Mouse (Mus musculus): ENCODE data around the gene Fgfr1op. TPM values are rescaled to one million over a fixed set of nuclear protein-coding genes. Genes with fewer than 3 reads are reported as not detected.
"Not testable (repeated sequence)": the region's sequence is repeated elsewhere in the genome, so short reads cannot be mapped to it uniquely, and the experiment has no call there.

The Fgfr1op gene
- polyA plus RNA-seq, 1 experiment from 2014 or later, result 30.8 TPM

GRCm38 (mm10) chr17:8147439-8148316 lies 17.6 kb upstream of the Fgfr1op start, which contains the start of the genes Gm49673 and Rnaset2a:
TSS of gene Gm49673 (minus strand) at chr17:8147788.
TSS of gene Rnaset2a (minus strand) at chr17:8148097.
- not testable (repeated sequence) for H3K36me3 ChIP-seq; H3K27me3 ChIP-seq (ENCODE audit: insufficient read depth, poor library complexity, severe bottlenecking); H3K9me3 ChIP-seq; H3K4me1 ChIP-seq
- Histone ChIP-seq H3K27ac (peak within 1 kb of the TSS; percentile 79; the same call in 1 of the 2 replicates), H3K4me3 (peak within 1 kb of the TSS; percentile 59)
- under 1% methylated on average over 47 of the region's 67 CpGs for WGBS
- peak; percentile 76 for DNase-seq (ENCODE audit: low spot score)

GRCm38 (mm10) chr17:8155010-8155409 lies 10.3 kb upstream of the Fgfr1op start:
- H3K27ac ChIP-seq, H3K9me3 ChIP-seq: not testable (repeated sequence)
- 76% methylated on average over 7 of the region's 7 CpGs for WGBS

GRCm38 (mm10) chr17:8155982-8156381 lies 9.3 kb upstream of the Fgfr1op start:
- not testable (repeated sequence) for H3K27ac ChIP-seq

More at GRCm38 (mm10) chr17:8155010-8155409, 10.3 kb upstream of the Fgfr1op start:
- not testable (repeated sequence) for DNase-seq (ENCODE audit: low spot score); H3K4me3 ChIP-seq; H3K4me1 ChIP-seq; H3K36me3 ChIP-seq; H3K27me3 ChIP-seq (ENCODE audit: insufficient read depth, poor library complexity, severe bottlenecking)

GRCm38 (mm10) chr17:8158627-8159026 lies 6.7 kb upstream of the Fgfr1op start:
- WGBS, result no CpG with 5 or more reads among the region's 1 CpGs
- not testable (repeated sequence) for H3K36me3 ChIP-seq

More at GRCm38 (mm10) chr17:8155982-8156381, 9.3 kb upstream of the Fgfr1op start:
- DNase-seq (ENCODE audit: low spot score); H3K4me1 ChIP-seq; H3K27me3 ChIP-seq (ENCODE audit: insufficient read depth, poor library complexity, severe bottlenecking); H3K36me3 ChIP-seq; H3K9me3 ChIP-seq; H3K4me3 ChIP-seq: not testable (repeated sequence)
- WGBS, result 100% methylated on average over 1 of the region's 8 CpGs

GRCm38 (mm10) chr17:8160969-8161368 lies 4.3 kb upstream of the Fgfr1op start:
- H3K27ac ChIP-seq; H3K4me3 ChIP-seq; H3K4me1 ChIP-seq; H3K27me3 ChIP-seq (ENCODE audit: insufficient read depth, poor library complexity, severe bottlenecking); H3K36me3 ChIP-seq; DNase-seq (ENCODE audit: low spot score); H3K9me3 ChIP-seq: not testable (repeated sequence)
- WGBS, result 54% methylated on average over 3 of the region's 3 CpGs

More at GRCm38 (mm10) chr17:8158627-8159026, 6.7 kb upstream of the Fgfr1op start:
- not testable (repeated sequence) for H3K27ac ChIP-seq; H3K9me3 ChIP-seq; H3K4me1 ChIP-seq; H3K4me3 ChIP-seq; H3K27me3 ChIP-seq (ENCODE audit: insufficient read depth, poor library complexity, severe bottlenecking); DNase-seq (ENCODE audit: low spot score)

- peak; percentile 66 for DNase-seq (ENCODE audit: low spot score)
- H3K27me3 ChIP-seq (ENCODE audit: insufficient read depth, poor library complexity, severe bottlenecking); H3K4me1 ChIP-seq; H3K9me3 ChIP-seq: not testable (repeated sequence)
- under 1% methylated on average over 34 of the region's 42 CpGs for WGBS
- H3K4me3 ChIP-seq, result peak overlapping the region; percentile 61
- peak overlapping the region; percentile 77; the same call in 1 of the 2 replicates for H3K27ac ChIP-seq
- H3K36me3 ChIP-seq, result peaks cover 18% of the 10 kb centered on the region
Observed at GRCm38 (mm10) chr17:8165608-8165945, 276 bp downstream of the Fgfr1op start.

- not testable (repeated sequence) for H3K27ac ChIP-seq; H3K27me3 ChIP-seq (ENCODE audit: insufficient read depth, poor library complexity, severe bottlenecking); DNase-seq (ENCODE audit: low spot score); H3K4me1 ChIP-seq; H3K9me3 ChIP-seq
- WGBS, result under 1% methylated on average over 11 of the region's 11 CpGs
- H3K4me3 ChIP-seq, result peak overlapping the region; percentile 61
- H3K36me3 ChIP-seq, result peaks cover 22% of the 10 kb centered on the region
Observed at GRCm38 (mm10) chr17:8165977-8166376, 676 bp downstream of the Fgfr1op start.

GRCm38 (mm10) chr17:8166454-8166853 lies 1.2 kb downstream of the Fgfr1op start:
- H3K9me3 ChIP-seq; H3K4me1 ChIP-seq; H3K27ac ChIP-seq; H3K27me3 ChIP-seq (ENCODE audit: insufficient read depth, poor library complexity, severe bottlenecking); DNase-seq (ENCODE audit: low spot score): not testable (repeated sequence)
- WGBS, result 59% methylated on average over 2 of the region's 3 CpGs
- Histone ChIP-seq H3K36me3 (peaks cover 27% of the 10 kb centered on the region), H3K4me3 (peak overlapping the region; percentile 61; the same call in 1 of the 2 replicates)

- H3K4me3 ChIP-seq; H3K27ac ChIP-seq; H3K4me1 ChIP-seq; DNase-seq (ENCODE audit: low spot score); H3K9me3 ChIP-seq; H3K27me3 ChIP-seq (ENCODE audit: insufficient read depth, poor library complexity, severe bottlenecking): not testable (repeated sequence)
- 80% methylated on average over 7 of the region's 8 CpGs for WGBS
- peaks cover 37% of the 10 kb centered on the region for H3K36me3 ChIP-seq
Observed at GRCm38 (mm10) chr17:8167436-8167835, 2.1 kb downstream of the Fgfr1op start.

GRCm38 (mm10) chr17:8170331-8170730 lies 5.0 kb downstream of the Fgfr1op start:
- no peaks in the 10 kb centered on the region for H3K4me1 ChIP-seq
- H3K4me3 ChIP-seq, result no peak overlapping the region
- 78% methylated on average over 7 of the region's 7 CpGs for WGBS
- no peaks in the 10 kb centered on the region for H3K27me3 ChIP-seq (ENCODE audit: insufficient read depth, poor library complexity, severe bottlenecking)
- peak; percentile 56 for DNase-seq (ENCODE audit: low spot score)
- H3K27ac ChIP-seq, result no peak overlapping the region
- H3K36me3 ChIP-seq, result peaks cover 62% of the 10 kb centered on the region
- no peaks in the 10 kb centered on the region for H3K9me3 ChIP-seq

GRCm38 (mm10) chr17:8171081-8171480 lies 5.8 kb downstream of the Fgfr1op start:
- H3K9me3 ChIP-seq, result no peaks in the 10 kb centered on the region
- no peaks in the 10 kb centered on the region for H3K4me1 ChIP-seq
- H3K4me3 ChIP-seq, result no peak overlapping the region
- H3K27ac ChIP-seq, result no peak overlapping the region
- no peaks in the 10 kb centered on the region for H3K27me3 ChIP-seq (ENCODE audit: insufficient read depth, poor library complexity, severe bottlenecking)
- peaks cover 69% of the 10 kb centered on the region for H3K36me3 ChIP-seq
- DNase-seq (ENCODE audit: low spot score), result no peak
- 66% methylated on average over 4 of the region's 4 CpGs for WGBS

GRCm38 (mm10) chr17:8177090-8177489 lies 11.8 kb downstream of the Fgfr1op start:
- H3K27me3 ChIP-seq (ENCODE audit: insufficient read depth, poor library complexity, severe bottlenecking), result no peaks in the 10 kb centered on the region
- H3K36me3 ChIP-seq, result peaks cover 68% of the 10 kb centered on the region
- no peaks in the 10 kb centered on the region for H3K9me3 ChIP-seq
- no peak overlapping the region for H3K27ac ChIP-seq
- no peak for DNase-seq (ENCODE audit: low spot score)
- no peaks in the 10 kb centered on the region for H3K4me1 ChIP-seq
- 92% methylated on average over 5 of the region's 5 CpGs for WGBS
- no peak overlapping the region for H3K4me3 ChIP-seq

GRCm38 (mm10) chr17:8183815-8184214 lies 18.5 kb downstream of the Fgfr1op start:
- Histone ChIP-seq H3K4me3 (no peak overlapping the region), H3K36me3 (peaks cover 62% of the 10 kb centered on the region), H3K27me3 (ENCODE audit: insufficient read depth, poor library complexity, severe bottlenecking) (no peaks in the 10 kb centered on the region), H3K4me1 (peaks cover 18% of the 10 kb centered on the region), H3K27ac (0 out of 2 replicates have a peak overlapping the region, but pooled peaks have one; percentile 29), H3K9me3 (no peaks in the 10 kb centered on the region)
- no peak for DNase-seq (ENCODE audit: low spot score)
- 67% methylated on average over 5 of the region's 5 CpGs for WGBS

Data from heart, embryonic 10.5 days (tissue).